Mouse (Mus musculus) MEL (cell line): ENCODE measurements at regions not wholly inside any gene's neighbourhood (a gene's known extent, or its start where the extent isn't known, plus 50 kb on each side); places are given as distances from the start of the nearest gene placed in this dataset.

Experiments used
- DNase-seq: peaks from one replicate; pipeline ENCODE4 v3.0.0; 2011; ENCODE audit warnings: low read depth, low spot score
- H3K27ac ChIP-seq: 2 replicates; pipeline ENCODE4 v1.5.1; 2012; ENCODE audit warnings: low read depth, mild to moderate bottlenecking, control low read depth, low read length, moderate library complexity; ENCODE audit not compliant: control insufficient read depth
- H3K27me3 ChIP-seq, 2 experiments: fragments of 150-350 bp in 1 of 2; sonication (generic) in 1 of 2; 2 replicates each; pipeline ENCODE4 v1.6.1; 2012; ENCODE audit warnings: low read length in 2 of 2, mild to moderate bottlenecking in 2 of 2, improper control_type of control experiment in 1 of 2, moderate library complexity in 1 of 2; ENCODE audit not compliant: insufficient read depth in 2 of 2, control insufficient read depth in 1 of 2
- H3K36me3 ChIP-seq, 2 experiments: 2 replicates each; pipeline ENCODE4 v1.6.1; 2012 to 2014; ENCODE audit warnings: low read length in 2 of 2, improper control_type of control experiment in 1 of 2, inconsistent platforms in 1 of 2, mild to moderate bottlenecking in 1 of 2; ENCODE audit not compliant: insufficient read depth in 2 of 2, control insufficient read depth in 1 of 2
- H3K4me1 ChIP-seq, 2 experiments: fragments of 150-350 bp in 1 of 2; sonication (generic) in 1 of 2; 2 replicates each; pipeline ENCODE4 v1.6.1; 2012; ENCODE audit warnings: low read length in 2 of 2, improper control_type of control experiment in 1 of 2, mild to moderate bottlenecking in 1 of 2; ENCODE audit not compliant: insufficient read depth in 2 of 2, control insufficient read depth in 1 of 2
- H3K4me3 ChIP-seq, 2 experiments: fragments of 150-350 bp in 1 of 2; sonication (generic) in 1 of 2; 2 replicates each; pipeline ENCODE4 v1.5.1; 2012; ENCODE audit warnings: low read depth in 2 of 2, low read length in 2 of 2, mild to moderate bottlenecking in 2 of 2, moderate library complexity in 2 of 2, control low read depth in 1 of 2, improper control_type of control experiment in 1 of 2; ENCODE audit not compliant: control insufficient read depth in 1 of 2, insufficient read depth in 1 of 2
- H3K79me2 ChIP-seq: 2 replicates; pipeline ENCODE4 v1.6.1; 2012; ENCODE audit warnings: mild to moderate bottlenecking, low read length, moderate library complexity; ENCODE audit not compliant: control insufficient read depth, poor library complexity, insufficient read depth
- H3K9ac ChIP-seq: 2 replicates; pipeline ENCODE4 v1.6.1; 2012; ENCODE audit warnings: low read depth, mild to moderate bottlenecking, control low read depth, low read length, moderate library complexity; ENCODE audit not compliant: control insufficient read depth, poor library complexity, severe bottlenecking
- H3K9me3 ChIP-seq: fragments of 150-350 bp; sonication (generic); replicated peaks from 2 replicates; pipeline ENCODE4 v1.6.1; 2012; ENCODE audit warnings: mild to moderate bottlenecking, low read length, improper control_type of control experiment, moderate library complexity; ENCODE audit not compliant: insufficient read depth
- CHD2 ChIP-seq: IDR thresholded peaks from 2 replicates; pipeline ENCODE4 v1.6.1; 2011; ENCODE audit warnings: low read length, improper control_type of control experiment
- E2F4 ChIP-seq: IDR thresholded peaks from 2 replicates; pipeline ENCODE4 v1.6.1; 2011; ENCODE audit warnings: low read depth, low read length, improper control_type of control experiment, borderline replicate concordance
- EP300 ChIP-seq, 2 experiments: IDR thresholded peaks; 2 replicates each; pipeline ENCODE4 v1.6.1; 2011; ENCODE audit warnings: improper control_type of control experiment in 2 of 2, low read length in 2 of 2, low read depth in 1 of 2, mild to moderate bottlenecking in 1 of 2
- GABPA ChIP-seq: IDR thresholded peaks from 2 replicates; pipeline ENCODE4 v1.6.1; 2012; ENCODE audit warnings: low read depth, mild to moderate bottlenecking, inconsistent platforms, low read length, improper control_type of control experiment, moderate library complexity
- GATA1 ChIP-seq: IDR thresholded peaks from 2 replicates; pipeline ENCODE4 v1.6.1; 2011; ENCODE audit warnings: low read depth, low read length, improper control_type of control experiment
- JUND ChIP-seq: IDR thresholded peaks from 2 replicates; pipeline ENCODE4 v1.6.1; 2011; ENCODE audit warnings: low read depth, mild to moderate bottlenecking, improper control_type of control experiment, low read length
- KAT2A ChIP-seq: conservative IDR thresholded peaks from 2 replicates; pipeline ENCODE4 v1.6.1; 2012; ENCODE audit warnings: low read depth, low read length, improper control_type of control experiment, inconsistent platforms
- MAZ ChIP-seq: IDR thresholded peaks from 2 replicates; pipeline ENCODE4 v1.6.1; 2012; ENCODE audit warnings: low read depth, mild to moderate bottlenecking, inconsistent platforms, low read length, improper control_type of control experiment
- MYB ChIP-seq: IDR thresholded peaks from 2 replicates; pipeline ENCODE4 v1.6.1; 2011; ENCODE audit warnings: mild to moderate bottlenecking, low read depth, low read length, improper control_type of control experiment
- MYC ChIP-seq: IDR thresholded peaks from 2 replicates; pipeline ENCODE4 v1.6.1; 2011; ENCODE audit warnings: low read depth, mild to moderate bottlenecking, low read length, improper control_type of control experiment, moderate library complexity
- NELFE ChIP-seq: IDR thresholded peaks from 2 replicates; pipeline ENCODE4 v1.6.1; 2011; ENCODE audit warnings: low read depth, low read length, improper control_type of control experiment
- NRF1 ChIP-seq: IDR thresholded peaks from 2 replicates; pipeline ENCODE4 v1.6.1; 2014; ENCODE audit warnings: low read depth, mild to moderate bottlenecking, inconsistent platforms, low read length, improper control_type of control experiment, moderate library complexity; ENCODE audit not compliant: poor library complexity, insufficient read depth, severe bottlenecking
- POLR2A ChIP-seq, 2 experiments: IDR thresholded peaks; 2 replicates each; pipeline ENCODE4 v1.6.1; 2011 to 2012; ENCODE audit warnings: low read length in 2 of 2, mild to moderate bottlenecking in 2 of 2, control low read depth in 1 of 2, improper control_type of control experiment in 1 of 2, low read depth in 1 of 2, moderate library complexity in 1 of 2; ENCODE audit not compliant: control insufficient read depth in 1 of 2, insufficient read depth in 1 of 2, poor library complexity in 1 of 2
- POLR2AphosphoS2 ChIP-seq: IDR thresholded peaks from 2 replicates; pipeline ENCODE4 v1.6.1; 2011; ENCODE audit warnings: low read length, improper control_type of control experiment
- POLR2AphosphoS5 ChIP-seq: IDR thresholded peaks from 2 replicates; pipeline ENCODE4 v1.6.1; 2012; ENCODE audit warnings: low read depth, borderline replicate concordance, mild to moderate bottlenecking, inconsistent platforms, low read length, moderate library complexity, mixed read lengths
- RAD21 ChIP-seq: IDR thresholded peaks from 2 replicates; pipeline ENCODE4 v1.6.1; 2011; ENCODE audit warnings: mild to moderate bottlenecking, low read depth, low read length, improper control_type of control experiment
- SIN3A ChIP-seq: IDR thresholded peaks from 2 replicates; pipeline ENCODE4 v1.6.1; 2012; ENCODE audit warnings: low read length, improper control_type of control experiment, inconsistent platforms
- SMC3 ChIP-seq: IDR thresholded peaks from 2 replicates; pipeline ENCODE4 v1.6.1; 2011; ENCODE audit warnings: low read depth, low read length, improper control_type of control experiment
- TCF12 ChIP-seq: IDR thresholded peaks from 2 replicates; pipeline ENCODE4 v1.6.1; 2014; ENCODE audit warnings: low read depth, mild to moderate bottlenecking, inconsistent platforms, low read length, improper control_type of control experiment, moderate library complexity
- UBTF ChIP-seq: IDR thresholded peaks from 2 replicates; pipeline ENCODE4 v1.6.1; 2012; ENCODE audit warnings: low read depth, mild to moderate bottlenecking, inconsistent platforms, low read length, improper control_type of control experiment, moderate library complexity, borderline replicate concordance; ENCODE audit not compliant: insufficient read depth
- USF1 ChIP-seq: IDR thresholded peaks from 2 replicates; pipeline ENCODE4 v1.6.1; 2014; ENCODE audit warnings: low read depth, mild to moderate bottlenecking, inconsistent platforms, low read length, improper control_type of control experiment, moderate library complexity

DNA sequence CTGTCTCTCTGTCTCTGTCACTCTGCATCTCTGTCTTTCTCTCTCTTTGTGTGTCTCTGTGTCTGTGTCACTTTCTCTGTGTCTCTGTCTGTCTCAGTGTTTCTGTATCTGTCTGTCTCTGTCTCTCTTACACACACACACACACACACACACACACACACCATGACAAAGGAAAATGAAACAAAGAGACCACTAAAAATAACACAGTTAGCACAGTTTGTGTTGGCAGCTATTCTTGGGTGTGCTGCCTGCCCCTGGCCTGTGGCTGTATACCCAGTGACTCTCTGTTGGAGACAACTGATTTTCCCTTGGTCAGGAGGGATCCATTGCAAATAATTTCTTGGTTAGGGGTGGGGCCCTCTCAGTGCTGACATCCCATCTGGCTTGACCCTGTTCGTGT, 200.8 kb downstream of the Barhl2 start:
- no peak for TF ChIP-seq JUND
- TF ChIP-seq MYC: no peak
- TF ChIP-seq POLR2A (IDR thresholded peaks at IDR 0.05; ENCODE audit: control insufficient read depth in 1 of 2, insufficient read depth in 1 of 2, low read depth in 1 of 2, low read length in 2 of 2, poor library complexity in 1 of 2): no peak
- TF ChIP-seq E2F4: no peak
- no peak for TF ChIP-seq GATA1
- TF ChIP-seq CHD2: no peak
- no peak for TF ChIP-seq UBTF
- TF ChIP-seq SIN3A: no peak
- TF ChIP-seq NRF1: no peak
- no peak for TF ChIP-seq MAZ
- no peak for TF ChIP-seq TCF12
- TF ChIP-seq NELFE: no peak
- no peak for TF ChIP-seq EP300 (IDR thresholded peaks at IDR 0.05; ENCODE audit: low read depth in 1 of 2, low read length in 2 of 2)
- TF ChIP-seq RAD21: no peak
- no peak for TF ChIP-seq KAT2A
- no peak for TF ChIP-seq USF1
- no peak for TF ChIP-seq POLR2AphosphoS2
- no peak for TF ChIP-seq GABPA
- TF ChIP-seq SMC3: no peak
- no peaks in the 10 kb centered on the region for H3K9me3 ChIP-seq

DNA sequence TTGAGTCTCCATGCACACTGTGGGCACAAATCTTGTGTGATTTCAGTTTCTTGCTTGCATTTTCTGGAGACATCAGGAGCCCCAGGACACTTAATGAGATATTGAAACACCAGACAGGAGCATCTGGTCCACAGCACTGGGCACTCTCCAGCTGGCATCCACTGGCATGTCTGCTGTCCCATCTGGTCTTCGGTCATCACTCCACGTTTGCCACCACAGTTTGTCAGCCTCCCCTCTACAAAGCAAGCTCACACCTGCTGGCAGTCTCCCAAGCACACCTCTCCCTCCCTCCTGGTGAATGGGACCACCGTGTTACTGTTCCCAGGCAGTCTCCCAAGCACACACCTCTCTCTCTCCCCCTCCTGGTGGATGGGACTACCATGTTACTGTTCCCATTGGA, 228.8 kb downstream of the Barhl2 start:
- Histone ChIP-seq H3K36me3 (no peaks in the 10 kb centered on the region), H3K79me2 (no peaks in the 10 kb centered on the region), H3K4me3 (no peak overlapping the region), H3K9ac (no peak overlapping the region), H3K27me3 (no peaks in the 10 kb centered on the region), H3K27ac (no peak overlapping the region), H3K9me3 (no peaks in the 10 kb centered on the region), H3K4me1 (no peaks in the 10 kb centered on the region)
- DNase-seq: no peak
- TF ChIP-seq MYB: no peak
- TF ChIP-seq GATA1: no peak
- no peak for TF ChIP-seq POLR2AphosphoS5
- no peak for TF ChIP-seq NRF1
- no peak for TF ChIP-seq KAT2A

More for the DNA sequence above, 200.8 kb downstream of the Barhl2 start:
- no peaks in the 10 kb centered on the region for H3K4me1 ChIP-seq
- H3K27me3 ChIP-seq: no peaks in the 10 kb centered on the region
- no peaks in the 10 kb centered on the region for H3K79me2 ChIP-seq
- DNase-seq: no peak
- H3K9ac ChIP-seq: no peak overlapping the region
- no peak overlapping the region for H3K4me3 ChIP-seq
- H3K36me3 ChIP-seq: no peaks in the 10 kb centered on the region
- no peak overlapping the region for H3K27ac ChIP-seq
